Mouse (Mus musculus) liver, embryonic 14.5 days (tissue): ENCODE data around the gene Vmn1r188. TPM values are rescaled to one million over a fixed set of nuclear protein-coding genes. Genes with fewer than 3 reads are reported as not detected.
"Not testable (repeated sequence)": the region's sequence is repeated elsewhere in the genome, so short reads cannot be mapped to it uniquely, and the experiment has no call there.

Experiments used
- ATAC-seq: fragments of 200-750 bp; cut with Nextera tagmentation; 2 replicates; pipeline ENCODE4 v1.8.0; 2017; ENCODE audit warnings: moderate number of reproducible peaks, mild to moderate bottlenecking, moderate library complexity; ENCODE audit not compliant: insufficient read depth
- DNase-seq, 3 experiments: peaks; one replicate each; pipeline ENCODE4 v3.0.0-alpha.2; 2012 to 2013; ENCODE audit warnings: low read depth in 3 of 3, low spot score in 3 of 3
- H3K27ac ChIP-seq: fragments of 300-500 bp; sonication (generic); 2 replicates; pipeline ENCODE4 v1.5.1; 2014; ENCODE audit warnings: moderate library complexity, mild to moderate bottlenecking, control low read depth, inconsistent platforms
- H3K27me3 ChIP-seq: fragments of 300-500 bp; sonication (generic); 2 replicates; pipeline ENCODE4 v1.6.1; 2014; ENCODE audit warnings: mild to moderate bottlenecking, low read length, moderate library complexity; ENCODE audit not compliant: control insufficient read depth, insufficient read depth
- H3K36me3 ChIP-seq: fragments of 300-500 bp; sonication (generic); replicated peaks from 2 replicates; pipeline ENCODE4 v1.6.1; 2014; ENCODE audit warnings: low read depth; ENCODE audit not compliant: control insufficient read depth, insufficient read depth
- H3K4me1 ChIP-seq, 2 experiments: fragments of 200-500 bp in 1 of 2; fragments of 300-500 bp in 1 of 2; sonication (generic) in 1 of 2; replicated peaks; 2 replicates each; pipeline ENCODE4 v1.6.1; 2012 to 2014; ENCODE audit warnings: antibody characterized with exemption in 1 of 2, inconsistent platforms in 1 of 2, low read length in 1 of 2; ENCODE audit not compliant: control insufficient read depth in 2 of 2, insufficient read depth in 2 of 2
- H3K4me2 ChIP-seq: fragments of 300-500 bp; sonication (generic); 2 replicates; pipeline ENCODE4 v1.6.1; 2014; ENCODE audit warnings: low read depth, mild to moderate bottlenecking, control low read depth, moderate library complexity
- H3K4me3 ChIP-seq, 2 experiments: fragments of 200-500 bp in 1 of 2; fragments of 300-500 bp in 1 of 2; sonication (generic) in 1 of 2; 2 replicates each; pipeline ENCODE4 v1.5.1; 2012 to 2014; ENCODE audit warnings: low read depth in 2 of 2, low read length in 2 of 2, mild to moderate bottlenecking in 2 of 2, control low read depth in 1 of 2, inconsistent platforms in 1 of 2, moderate library complexity in 1 of 2; ENCODE audit not compliant: insufficient read depth in 1 of 2
- H3K9ac ChIP-seq: fragments of 300-500 bp; sonication (generic); replicated peaks from 2 replicates; pipeline ENCODE4 v1.6.1; 2014; ENCODE audit warnings: mild to moderate bottlenecking, control low read depth, moderate library complexity
- H3K9me3 ChIP-seq: fragments of 300-500 bp; sonication (generic); 2 replicates; pipeline ENCODE4 v1.6.1; 2016; ENCODE audit warnings: low read length, mixed read lengths; ENCODE audit not compliant: control insufficient read depth
- CTCF ChIP-seq: IDR thresholded peaks from 2 replicates; pipeline ENCODE4 v1.5.1; 2016; ENCODE audit warnings: antibody characterized with exemption, low read depth, control low read depth
- EP300 ChIP-seq: IDR thresholded peaks from 2 replicates; pipeline ENCODE4 v1.6.1; 2016; ENCODE audit warnings: antibody characterized with exemption, low read depth
- WGBS: fragments of 180-500 bp; shearing (Covaris S2); extraction: QIAGEN DNeasy Blood & Tissue Kit; methylation state at CpG from one replicate; pipeline ENCODE4 v1.1.7; 2014; ENCODE audit not compliant: insufficient replicate concordance; 5-methylcytosine and 5-hydroxymethylcytosine counted together
- polyA plus RNA-seq, 2 experiments: library from polyadenylated mRNA; depleted of rRNA in 1 of 2; stranded (reverse) in 1 of 2; unstranded in 1 of 2; fragments of >200 nt; fragmentation: Nextera tagmentation in 1 of 2; extraction: Ambion mirVana in 1 of 2; gene quantifications; 2 replicates each; pipeline versions ENCODE4 v1.2.1 to v1.2.3; 2012 to 2014

Gene Vmn1r188
- polyA plus RNA-seq (2012; rRNA removed) (not detected in 2 replicates), polyA plus RNA-seq (2014; fragmentation: Nextera tagmentation; extraction: Ambion mirVana) (not detected in 2 replicates)

GRCm38 (mm10) chr13:22084140-22084539 is at the start of gene Vmn1r188:
Gene Vmn1r188, plus strand, starts transcription at chr13:22084440.
- 53% methylated on average over 1 of the region's 1 CpGs for WGBS
- ATAC-seq, H3K27me3 ChIP-seq: not testable (repeated sequence)

GRCm38 (mm10) chr13:22034443-22035266 is 49.6 kb upstream of the Vmn1r188 start:
- Histone ChIP-seq H3K4me2 (peak overlapping the region; percentile 81), H3K27me3 (no peaks in the 10 kb centered on the region), H3K36me3 (no peaks in the 10 kb centered on the region), H3K9me3 (no peaks in the 10 kb centered on the region), H3K4me3 (peak overlapping the region; percentile 64 to 82), H3K4me1 (peaks cover 17 to 25% of the 10 kb centered on the region in 2 experiments), H3K9ac (peak overlapping the region; percentile 91), H3K27ac (peak overlapping the region; percentile 95)
- ATAC-seq (no peak), DNase-seq (peak in 1 of 3 experiments; percentile 63)
- no peak for TF ChIP-seq EP300
- TF ChIP-seq CTCF: no peak
- WGBS: under 1% methylated on average over 10 of the region's 14 CpGs

More at GRCm38 (mm10) chr13:22084140-22084539, at the start of gene Vmn1r188:
- not testable (repeated sequence) for H3K4me2 ChIP-seq, H3K9ac ChIP-seq, H3K36me3 ChIP-seq, H3K4me3 ChIP-seq, H3K4me1 ChIP-seq, DNase-seq, H3K27ac ChIP-seq, H3K9me3 ChIP-seq

DNA sequence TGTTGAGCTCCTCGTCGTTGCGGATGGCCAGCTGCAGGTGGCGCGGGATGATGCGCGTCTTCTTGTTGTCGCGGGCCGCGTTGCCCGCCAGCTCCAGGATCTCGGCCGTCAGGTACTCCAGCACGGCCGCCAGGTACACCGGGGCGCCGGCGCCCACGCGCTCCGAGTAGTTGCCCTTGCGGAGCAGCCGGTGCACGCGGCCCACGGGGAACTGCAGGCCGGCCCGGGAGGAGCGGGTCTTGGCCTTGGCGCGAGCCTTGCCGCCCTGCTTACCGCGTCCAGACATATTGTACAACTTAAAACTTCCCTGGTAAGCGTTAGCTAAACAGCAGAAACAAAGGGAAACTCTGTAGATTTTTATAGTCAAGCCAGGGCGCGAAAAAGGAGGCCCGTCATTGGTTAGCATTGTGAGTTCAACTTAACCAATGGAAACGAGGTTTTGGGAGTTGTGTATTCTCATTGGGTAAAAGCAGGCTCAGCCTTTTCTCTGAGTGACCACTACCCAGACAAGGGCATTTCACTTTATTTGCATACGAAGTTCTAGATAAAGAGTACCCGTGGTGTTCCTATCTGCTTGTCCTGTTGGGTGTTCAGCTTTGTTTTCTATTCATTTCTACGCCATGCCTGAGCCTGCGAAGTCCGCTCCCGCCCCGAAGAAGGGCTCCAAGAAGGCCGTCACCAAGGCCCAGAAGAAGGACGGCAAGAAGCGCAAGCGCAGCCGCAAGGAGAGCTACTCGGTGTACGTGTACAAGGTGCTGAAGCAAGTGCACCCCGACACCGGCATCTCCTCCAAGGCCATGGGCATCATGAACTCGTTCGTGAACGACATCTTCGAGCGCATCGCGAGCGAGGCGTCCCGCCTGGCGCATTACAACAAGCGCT is 48.7 kb upstream of the Vmn1r188 start, which contains the start of the genes Hist1h2ah and Hist1h2bk:
Gene Hist1h2ah (minus strand): TSS at position 302 of the 882 bp plus-strand sequence.
Gene Hist1h2bk (plus strand): TSS at position 604 of the 882 bp plus-strand sequence.
- Histone ChIP-seq H3K4me3 (peak within 1 kb of the TSS; percentile 64 to 82), H3K4me1 (peaks cover 18 to 28% of the 10 kb centered on the region in 2 experiments)
- WGBS: 0% methylated on average over 24 of the region's 69 CpGs

GRCm38 (mm10) chr13:22036149-22036956 is 47.9 kb upstream of the Vmn1r188 start:
- H3K4me3 ChIP-seq: peak overlapping the region; percentile 42 to 67
- peak overlapping the region; percentile 78 for H3K9ac ChIP-seq
- H3K9me3 ChIP-seq: no peaks in the 10 kb centered on the region
- H3K27me3 ChIP-seq: no peaks in the 10 kb centered on the region
- H3K27ac ChIP-seq: peak overlapping the region; percentile 100
- TF ChIP-seq EP300 (no peak), CTCF (no peak)
- H3K36me3 ChIP-seq: no peaks in the 10 kb centered on the region
- H3K4me2 ChIP-seq: peak overlapping the region; percentile 72
- H3K4me1 ChIP-seq: peaks cover 18 to 30% of the 10 kb centered on the region in 2 experiments
- DNase-seq: peak in 1 of 3 experiments; percentile 68
- 2% methylated on average over 17 of the region's 23 CpGs for WGBS
- peak; percentile 9 for ATAC-seq

More for the DNA sequence above, 48.7 kb upstream of the Vmn1r188 start, which contains the start of the genes Hist1h2ah and Hist1h2bk:
- not testable (repeated sequence) for H3K27me3 ChIP-seq, H3K9me3 ChIP-seq, H3K36me3 ChIP-seq
- DNase-seq (peak; percentile 97 to 99 (median 98)), ATAC-seq (peak; percentile 88)
- peak within 1 kb of the TSS; percentile 91 for H3K9ac ChIP-seq
- peak within 1 kb of the TSS; percentile 81 for H3K4me2 ChIP-seq
- TF ChIP-seq EP300: peak; percentile 76
- H3K27ac ChIP-seq: peak within 1 kb of the TSS; percentile 100
